Mouse (Mus musculus): ENCODE measurements around the gene Abcg5. TPM values are rescaled to one million over a fixed set of nuclear protein-coding genes. Genes with fewer than 3 reads are reported as not detected.

Gene Abcg5
- polyA plus RNA-seq, 1 experiment from 2014 or later: 0.43 TPM

GRCm38 (mm10) chr17:84717416-84717815 is 34.6 kb upstream of the Abcg5 start:
- H3K4me1 ChIP-seq (ENCODE audit: control insufficient read depth, insufficient read depth, low read length): no peaks in the 10 kb centered on the region
- H3K27ac ChIP-seq (ENCODE audit: low read depth, low read length): no peak overlapping the region
- H3K36me3 ChIP-seq (ENCODE audit: control insufficient read depth, insufficient read depth, low read length): peaks cover 10% of the 10 kb centered on the region; the same call in 1 of the 2 replicates
- H3K27me3 ChIP-seq (ENCODE audit: control insufficient read depth, insufficient read depth, low read length): no peaks in the 10 kb centered on the region
- no peak overlapping the region for H3K4me2 ChIP-seq
- no peak overlapping the region for H3K4me3 ChIP-seq (ENCODE audit: low read depth, low read length)
- 70% methylated on average over 5 of the region's 5 CpGs for WGBS (ENCODE audit: insufficient replicate concordance)
- H3K9me3 ChIP-seq (replicated peaks; ENCODE audit: control insufficient read depth, low read length): no peaks in the 10 kb centered on the region
- no peak overlapping the region for H3K9ac ChIP-seq (ENCODE audit: low read depth, low read length)
- no peak for ATAC-seq (replicated peaks; ENCODE audit: insufficient number of reproducible peaks, low FRiP score, low TSS enrichment)

- no peaks in the 10 kb centered on the region for H3K27me3 ChIP-seq (ENCODE audit: control insufficient read depth, insufficient read depth, low read length)
- H3K9ac ChIP-seq (ENCODE audit: low read depth, low read length): no peak overlapping the region
- no peaks in the 10 kb centered on the region for H3K4me1 ChIP-seq (ENCODE audit: control insufficient read depth, insufficient read depth, low read length)
- no peaks in the 10 kb centered on the region for H3K9me3 ChIP-seq (replicated peaks; ENCODE audit: control insufficient read depth, low read length)
- H3K27ac ChIP-seq (ENCODE audit: low read depth, low read length): no peak overlapping the region
- ATAC-seq (replicated peaks; ENCODE audit: insufficient number of reproducible peaks, low FRiP score, low TSS enrichment): no peak
- H3K4me3 ChIP-seq (ENCODE audit: low read depth, low read length): no peak overlapping the region
- H3K36me3 ChIP-seq (ENCODE audit: control insufficient read depth, insufficient read depth, low read length): peaks cover under 1% of the 10 kb centered on the region; the same call in 1 of the 2 replicates
- 78% methylated on average over 16 of the region's 16 CpGs for whole genome bisulfite sequencing (ENCODE audit: insufficient replicate concordance)
- H3K4me2 ChIP-seq: no peak overlapping the region
These were observed 33.6 kb upstream of the Abcg5 start for GRCm38 (mm10) chr17:84716252-84716872.

- H3K9me3 ChIP-seq (replicated peaks; ENCODE audit: control insufficient read depth, low read length): no peaks in the 10 kb centered on the region
- no peaks in the 10 kb centered on the region for H3K4me1 ChIP-seq (ENCODE audit: control insufficient read depth, insufficient read depth, low read length)
- H3K9ac ChIP-seq (ENCODE audit: low read depth, low read length): no peak overlapping the region
- no peaks in the 10 kb centered on the region for H3K27me3 ChIP-seq (ENCODE audit: control insufficient read depth, insufficient read depth, low read length)
- no peak overlapping the region for H3K4me3 ChIP-seq (ENCODE audit: low read depth, low read length)
- H3K4me2 ChIP-seq: no peak overlapping the region
- 72% methylated on average over 4 of the region's 4 CpGs for WGBS (ENCODE audit: insufficient replicate concordance)
- H3K36me3 ChIP-seq (ENCODE audit: control insufficient read depth, insufficient read depth, low read length): peaks cover 3% of the 10 kb centered on the region; the same call in 1 of the 2 replicates
- H3K27ac ChIP-seq (ENCODE audit: low read depth, low read length): no peak overlapping the region
- ATAC-seq (replicated peaks; ENCODE audit: insufficient number of reproducible peaks, low FRiP score, low TSS enrichment): no peak
These were observed 32.1 kb upstream of the Abcg5 start for GRCm38 (mm10) chr17:84714930-84715329.

- 91% methylated on average over 18 of the region's 18 CpGs for WGBS (ENCODE audit: insufficient replicate concordance)
- no peak overlapping the region for H3K9ac ChIP-seq (ENCODE audit: low read depth, low read length)
- no peak overlapping the region for H3K4me3 ChIP-seq (ENCODE audit: low read depth, low read length)
- H3K4me2 ChIP-seq: no peak overlapping the region
- no peaks in the 10 kb centered on the region for H3K9me3 ChIP-seq (replicated peaks; ENCODE audit: control insufficient read depth, low read length)
- H3K36me3 ChIP-seq (ENCODE audit: control insufficient read depth, insufficient read depth, low read length): peaks cover 7% of the 10 kb centered on the region
- no peaks in the 10 kb centered on the region for H3K4me1 ChIP-seq (ENCODE audit: control insufficient read depth, insufficient read depth, low read length)
- no peaks in the 10 kb centered on the region for H3K27me3 ChIP-seq (ENCODE audit: control insufficient read depth, insufficient read depth, low read length)
- no peak overlapping the region for H3K27ac ChIP-seq (ENCODE audit: low read depth, low read length)
- no peak for ATAC-seq (replicated peaks; ENCODE audit: insufficient number of reproducible peaks, low FRiP score, low TSS enrichment)
These were observed 30.9 kb upstream of the Abcg5 start for GRCm38 (mm10) chr17:84713563-84714164.

GRCm38 (mm10) chr17:84709403-84709851 is 26.6 kb upstream of the Abcg5 start:
- ATAC-seq (replicated peaks; ENCODE audit: insufficient number of reproducible peaks, low FRiP score, low TSS enrichment): no peak
- H3K36me3 ChIP-seq (ENCODE audit: control insufficient read depth, insufficient read depth, low read length): peaks cover 12% of the 10 kb centered on the region
- no peak overlapping the region for H3K9ac ChIP-seq (ENCODE audit: low read depth, low read length)
- no peaks in the 10 kb centered on the region for H3K27me3 ChIP-seq (ENCODE audit: control insufficient read depth, insufficient read depth, low read length)
- H3K27ac ChIP-seq (ENCODE audit: low read depth, low read length): no peak overlapping the region
- no peak overlapping the region for H3K4me3 ChIP-seq (ENCODE audit: low read depth, low read length)
- 65% methylated on average over 17 of the region's 17 CpGs for WGBS (ENCODE audit: insufficient replicate concordance)
- no peaks in the 10 kb centered on the region for H3K9me3 ChIP-seq (replicated peaks; ENCODE audit: control insufficient read depth, low read length)
- H3K4me2 ChIP-seq: no peak overlapping the region
- no peaks in the 10 kb centered on the region for H3K4me1 ChIP-seq (ENCODE audit: control insufficient read depth, insufficient read depth, low read length)

- Histone ChIP-seq H3K9ac (ENCODE audit: low read depth, low read length) (no peak overlapping the region), H3K9me3 (replicated peaks; ENCODE audit: control insufficient read depth, low read length) (no peaks in the 10 kb centered on the region), H3K27ac (ENCODE audit: low read depth, low read length) (no peak overlapping the region), H3K4me2 (no peak overlapping the region), H3K36me3 (ENCODE audit: control insufficient read depth, insufficient read depth, low read length) (peaks cover 12% of the 10 kb centered on the region), H3K27me3 (ENCODE audit: control insufficient read depth, insufficient read depth, low read length) (no peaks in the 10 kb centered on the region), H3K4me3 (ENCODE audit: low read depth, low read length) (no peak overlapping the region), H3K4me1 (ENCODE audit: control insufficient read depth, insufficient read depth, low read length) (no peaks in the 10 kb centered on the region)
- 89% methylated on average over 7 of the region's 7 CpGs for WGBS (ENCODE audit: insufficient replicate concordance)
- ATAC-seq (replicated peaks; ENCODE audit: insufficient number of reproducible peaks, low FRiP score, low TSS enrichment): no peak
These were observed 26.0 kb upstream of the Abcg5 start for GRCm38 (mm10) chr17:84708818-84709217.

- no peaks in the 10 kb centered on the region for H3K27me3 ChIP-seq (ENCODE audit: control insufficient read depth, insufficient read depth, low read length)
- H3K9me3 ChIP-seq (replicated peaks; ENCODE audit: control insufficient read depth, low read length): no peaks in the 10 kb centered on the region
- H3K4me2 ChIP-seq: no peak overlapping the region
- ATAC-seq (replicated peaks; ENCODE audit: insufficient number of reproducible peaks, low FRiP score, low TSS enrichment): no peak
- H3K27ac ChIP-seq (ENCODE audit: low read depth, low read length): no peak overlapping the region
- 65% methylated on average over 4 of the region's 4 CpGs for WGBS (ENCODE audit: insufficient replicate concordance)
- H3K36me3 ChIP-seq (ENCODE audit: control insufficient read depth, insufficient read depth, low read length): peaks cover 12% of the 10 kb centered on the region
- no peak overlapping the region for H3K4me3 ChIP-seq (ENCODE audit: low read depth, low read length)
- no peak overlapping the region for H3K9ac ChIP-seq (ENCODE audit: low read depth, low read length)
- H3K4me1 ChIP-seq (ENCODE audit: control insufficient read depth, insufficient read depth, low read length): no peaks in the 10 kb centered on the region
These were observed 24.6 kb upstream of the Abcg5 start for GRCm38 (mm10) chr17:84707407-84707806.

GRCm38 (mm10) chr17:84698727-84699126 is 15.9 kb upstream of the Abcg5 start:
- 22% methylated on average over 5 of the region's 5 CpGs for WGBS (ENCODE audit: insufficient replicate concordance)
- no peaks in the 10 kb centered on the region for H3K4me1 ChIP-seq (ENCODE audit: control insufficient read depth, insufficient read depth, low read length)
- H3K9ac ChIP-seq (ENCODE audit: low read depth, low read length): no peak overlapping the region
- no peak for ATAC-seq (replicated peaks; ENCODE audit: insufficient number of reproducible peaks, low FRiP score, low TSS enrichment)
- no peaks in the 10 kb centered on the region for H3K36me3 ChIP-seq (ENCODE audit: control insufficient read depth, insufficient read depth, low read length)
- H3K9me3 ChIP-seq (replicated peaks; ENCODE audit: control insufficient read depth, low read length): no peaks in the 10 kb centered on the region
- no peak overlapping the region for H3K4me3 ChIP-seq (ENCODE audit: low read depth, low read length)
- no peak overlapping the region for H3K4me2 ChIP-seq
- no peaks in the 10 kb centered on the region; the same call in 1 of the 2 replicates for H3K27me3 ChIP-seq (ENCODE audit: control insufficient read depth, insufficient read depth, low read length)
- H3K27ac ChIP-seq (ENCODE audit: low read depth, low read length): no peak overlapping the region

- Histone ChIP-seq H3K4me3 (ENCODE audit: low read depth, low read length) (no peak overlapping the region), H3K4me1 (ENCODE audit: control insufficient read depth, insufficient read depth, low read length) (no peaks in the 10 kb centered on the region), H3K27me3 (ENCODE audit: control insufficient read depth, insufficient read depth, low read length) (no peaks in the 10 kb centered on the region; the same call in none of the 2 replicates), H3K9ac (ENCODE audit: low read depth, low read length) (no peak overlapping the region), H3K4me2 (no peak overlapping the region), H3K9me3 (replicated peaks; ENCODE audit: control insufficient read depth, low read length) (no peaks in the 10 kb centered on the region), H3K36me3 (ENCODE audit: control insufficient read depth, insufficient read depth, low read length) (no peaks in the 10 kb centered on the region), H3K27ac (ENCODE audit: low read depth, low read length) (no peak overlapping the region)
- WGBS (ENCODE audit: insufficient replicate concordance): 70% methylated on average over 6 of the region's 6 CpGs
- no peak for ATAC-seq (replicated peaks; ENCODE audit: insufficient number of reproducible peaks, low FRiP score, low TSS enrichment)
These were observed 13.7 kb upstream of the Abcg5 start for GRCm38 (mm10) chr17:84696537-84696936.

Measured in heart, embryonic 11.5 days (tissue).